Mouse (Mus musculus) hematopoietic stem cell, adult 5-6 weeks (primary cell): ENCODE data around the gene Rnf181. TPM values are rescaled to one million over a fixed set of nuclear protein-coding genes. Genes with fewer than 3 reads are reported as not detected.

Experiments
- ATAC-seq, 2 experiments: fragments of 125-278 bp in 1 of 2; replicated peaks in 1 of 2; 2 replicates each; pipeline ENCODE4 v1.8.0; 2016 to 2017; ENCODE audit warnings: inconsistent platforms in 2 of 2, mild to moderate bottlenecking in 2 of 2, moderate number of reproducible peaks in 2 of 2, low read depth in 1 of 2, moderate TSS enrichment in 1 of 2; ENCODE audit not compliant: low FRiP score in 2 of 2, poor library complexity in 2 of 2, severe bottlenecking in 2 of 2, insufficient read depth in 1 of 2, low TSS enrichment in 1 of 2
- total RNA-seq: library from RNA; stranded (forward); fragments of 172-1452, 232-1000 nt; gene quantifications from 2 replicates; pipeline ENCODE4 v1.2.3, GENCODE M21; 2017

Gene Rnf181
- total RNA-seq, 1 experiment from 2014 or later = 55.9 TPM

DNA sequence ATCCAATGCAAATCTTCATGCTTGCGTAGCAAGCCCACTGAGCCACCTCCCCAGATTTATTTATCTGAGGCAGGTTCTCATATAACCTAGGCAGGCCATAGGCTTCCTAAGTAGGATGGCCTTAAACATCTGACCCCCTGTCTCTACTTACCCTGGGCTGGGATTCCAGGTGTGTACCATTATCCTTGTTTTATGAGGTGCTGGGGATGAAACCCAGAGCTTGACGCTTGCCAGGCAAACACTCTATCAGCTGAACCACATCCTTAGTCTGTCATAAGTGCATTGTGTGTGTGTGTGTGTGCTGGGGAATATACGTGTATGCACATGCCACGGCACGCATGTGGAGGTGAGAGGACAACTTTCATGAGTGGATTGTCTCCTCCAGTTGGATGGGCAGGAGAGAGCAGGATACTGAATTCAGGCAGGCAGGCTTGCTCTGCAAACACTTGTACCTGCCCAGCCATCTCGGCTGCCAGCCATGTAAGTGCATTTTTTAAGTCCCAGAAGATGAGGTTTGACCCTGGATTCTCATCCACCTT, 22.1 kb upstream of the Rnf181 start:
- no peak for ATAC-seq

- no peak for ATAC-seq
Measured at GRCm38 (mm10) chr6:72388266-72388665, 21.5 kb upstream of the Rnf181 start.

DNA sequence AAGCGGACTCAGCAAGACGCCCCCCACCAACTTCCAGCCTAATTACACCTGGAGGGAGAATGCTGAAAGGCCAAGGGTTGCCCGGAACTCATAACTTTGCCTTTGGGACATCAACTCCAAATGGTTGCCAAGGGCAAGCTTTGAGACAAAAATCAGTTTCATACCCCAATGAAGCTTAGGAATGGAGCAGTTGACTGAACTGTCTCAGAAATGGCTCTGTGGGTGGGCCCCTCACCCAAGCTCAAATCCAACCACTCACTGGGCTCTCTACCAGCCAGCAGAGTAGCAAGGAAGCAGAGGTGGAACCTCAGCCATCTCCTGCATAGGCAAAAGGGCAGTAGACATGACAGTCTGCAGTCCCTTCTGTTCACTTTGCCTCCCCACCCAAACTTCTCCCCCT, 21.1 kb upstream of the Rnf181 start:
- no peak for ATAC-seq

- no peak for ATAC-seq
Measured at GRCm38 (mm10) chr6:72386561-72386960, 19.8 kb upstream of the Rnf181 start.

- no peak for ATAC-seq
Measured at GRCm38 (mm10) chr6:72385258-72385657, 18.5 kb upstream of the Rnf181 start.

GRCm38 (mm10) chr6:72383952-72384351, 17.2 kb upstream of the Rnf181 start:
- no peak for ATAC-seq

DNA sequence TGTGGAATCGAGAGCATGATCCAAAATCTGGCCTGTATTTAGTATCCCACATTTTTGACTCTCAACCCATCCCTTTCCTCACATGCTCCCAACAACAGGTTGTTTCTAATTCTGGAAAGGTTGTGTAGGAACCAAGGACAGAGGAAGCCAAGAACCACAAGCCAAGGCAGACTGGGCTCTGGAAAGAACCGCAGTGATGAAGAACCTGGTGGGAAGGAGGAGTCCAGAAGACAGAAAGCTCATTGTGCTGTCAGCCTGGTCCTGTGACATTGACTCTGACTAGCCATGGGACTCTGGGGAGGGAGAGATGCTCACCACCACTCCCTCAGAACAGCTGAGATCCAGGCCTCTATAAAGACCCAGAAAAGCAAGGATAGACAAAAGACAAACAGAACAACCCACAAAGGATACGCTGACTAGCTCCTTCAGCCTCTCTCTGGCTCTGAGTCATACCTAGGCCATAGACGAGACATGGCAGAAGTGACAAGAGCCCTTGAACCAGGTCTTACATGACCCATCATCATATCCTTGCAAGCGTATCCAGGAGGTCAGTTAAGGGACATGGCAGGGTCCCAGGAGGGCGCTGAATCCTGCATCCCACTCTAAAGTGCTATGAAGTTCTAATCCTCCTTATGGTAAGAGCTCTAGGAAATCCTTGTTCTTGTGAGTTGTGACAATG, 16.5 kb upstream of the Rnf181 start:
- ATAC-seq = no peak

DNA sequence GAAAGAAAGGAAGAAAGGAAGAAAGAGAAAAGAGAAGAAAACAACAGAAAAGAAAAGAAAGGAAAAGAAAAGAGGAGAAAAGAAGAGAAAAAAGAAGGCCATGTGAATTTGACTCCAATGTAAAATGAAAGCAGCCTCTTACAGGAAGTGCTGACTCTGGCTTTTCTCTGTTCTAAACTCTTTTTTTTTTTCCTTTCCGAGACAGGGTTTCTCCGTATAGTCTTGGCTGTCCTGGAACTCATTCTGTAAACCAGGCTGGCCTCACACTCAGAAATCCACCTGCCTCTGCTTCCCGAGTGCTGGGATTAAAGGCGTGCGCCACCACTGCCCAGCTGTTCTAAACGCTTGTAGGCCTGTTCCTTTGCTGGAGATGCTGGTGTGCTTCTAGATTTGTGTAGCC, 15.7 kb upstream of the Rnf181 start:
- no peak for ATAC-seq

GRCm38 (mm10) chr6:72380131-72380770, 13.5 kb upstream of the Rnf181 start, which contains the start of gene Vamp5:
Gene Vamp5, minus strand, starts transcription at chr6:72380468.
- peak; percentile 63 to 76 for ATAC-seq

DNA sequence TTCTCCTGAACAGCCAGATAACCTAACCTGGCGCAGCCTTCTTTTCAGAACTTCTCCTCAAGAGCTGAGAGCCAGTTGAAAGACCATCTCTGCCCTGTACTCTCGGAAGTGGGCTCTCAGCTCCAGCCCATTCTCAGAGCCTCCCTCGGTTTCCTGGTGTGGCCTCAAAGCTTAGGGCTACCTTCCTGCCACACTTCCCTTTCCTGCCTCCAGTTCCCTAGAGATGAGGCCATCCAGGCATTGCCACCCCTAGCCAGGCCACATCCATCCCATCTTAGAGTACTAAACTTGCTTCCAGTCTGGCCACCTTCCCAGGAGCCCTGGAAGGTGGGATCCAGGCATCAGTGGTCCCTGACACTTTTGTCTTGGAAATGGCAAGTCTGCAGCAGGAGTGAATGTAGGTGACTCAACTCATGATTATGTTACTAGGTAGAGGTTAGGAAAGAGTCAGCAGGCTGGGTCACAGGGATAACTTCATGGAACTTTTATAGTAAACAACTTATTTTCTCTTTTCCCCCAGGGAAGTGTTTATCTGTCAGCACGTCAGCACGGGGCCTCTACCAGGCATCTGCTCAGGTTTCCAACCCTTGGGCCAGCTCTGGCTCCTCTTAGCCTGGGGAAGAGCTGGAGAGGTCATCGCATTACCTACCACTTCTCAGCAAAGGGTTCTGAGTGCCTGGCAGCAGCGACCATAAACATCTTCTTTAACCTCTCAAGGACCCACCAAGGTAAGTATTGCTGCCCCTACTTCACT, 12.8 kb upstream of the Rnf181 start:
- peak; percentile 35 to 46 for ATAC-seq

- ATAC-seq = no peak
Measured at GRCm38 (mm10) chr6:72378510-72379234, 11.9 kb upstream of the Rnf181 start.

DNA sequence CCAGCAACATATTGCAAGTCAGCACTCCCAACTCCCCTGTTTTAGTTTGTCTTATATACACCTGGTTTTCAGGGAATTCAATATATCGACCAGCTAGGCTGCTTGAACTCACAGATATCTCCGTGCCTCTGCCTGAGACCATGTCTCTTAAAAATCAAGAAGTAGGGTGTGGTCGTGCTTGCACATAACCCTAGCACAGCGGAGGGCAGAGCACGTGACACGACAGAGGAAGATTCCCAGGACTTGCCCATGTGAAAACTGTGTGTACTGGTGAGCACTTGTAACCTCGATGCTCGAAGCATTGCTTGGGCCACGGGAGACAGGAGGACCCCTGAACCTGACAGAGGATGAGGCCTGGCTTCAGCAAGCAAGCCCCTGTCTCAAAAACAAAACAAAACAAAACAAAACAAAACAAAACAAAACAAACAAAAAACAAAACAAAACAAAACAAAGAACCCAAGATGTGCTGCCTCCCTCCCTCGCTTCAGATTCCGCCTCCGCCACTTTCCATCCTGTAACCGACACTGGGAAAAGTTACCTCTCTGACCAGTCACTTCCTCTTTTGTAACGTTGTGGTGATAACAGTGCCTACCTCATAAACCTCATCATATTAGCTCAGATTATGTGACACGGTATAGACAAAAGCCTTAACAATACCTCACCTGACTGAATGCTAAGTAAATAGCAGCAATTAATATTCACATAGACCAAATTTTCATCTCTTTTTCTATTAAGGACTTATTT, 8.2 kb upstream of the Rnf181 start:
- ATAC-seq = peak; percentile 68 to 72

- ATAC-seq = no peak
Measured at GRCm38 (mm10) chr6:72374206-72374605, 7.5 kb upstream of the Rnf181 start.

DNA sequence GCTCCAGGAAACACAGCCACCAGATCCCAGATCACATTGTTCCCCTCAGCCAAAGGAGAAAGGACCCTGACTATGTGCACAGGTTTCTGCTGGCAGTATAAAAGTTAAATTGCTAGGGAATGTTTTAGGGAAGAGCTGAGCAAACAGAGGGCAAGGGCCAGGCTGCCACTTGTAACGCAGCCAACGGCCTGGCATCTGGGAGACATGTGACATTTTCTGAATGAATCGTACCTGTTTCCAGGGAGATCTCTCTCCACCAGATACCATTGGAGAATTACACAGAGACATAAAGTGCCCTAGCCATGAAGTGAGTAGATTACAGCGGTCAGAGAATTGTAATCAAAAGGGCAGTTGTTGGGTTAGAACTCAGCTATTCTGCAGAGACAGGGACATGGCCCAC, 6.4 kb upstream of the Rnf181 start:
- no peak for ATAC-seq

- ATAC-seq = no peak
Measured at GRCm38 (mm10) chr6:72371571-72371970, 4.8 kb upstream of the Rnf181 start.

- no peak for ATAC-seq
Measured at GRCm38 (mm10) chr6:72371147-72371546, 4.4 kb upstream of the Rnf181 start.

DNA sequence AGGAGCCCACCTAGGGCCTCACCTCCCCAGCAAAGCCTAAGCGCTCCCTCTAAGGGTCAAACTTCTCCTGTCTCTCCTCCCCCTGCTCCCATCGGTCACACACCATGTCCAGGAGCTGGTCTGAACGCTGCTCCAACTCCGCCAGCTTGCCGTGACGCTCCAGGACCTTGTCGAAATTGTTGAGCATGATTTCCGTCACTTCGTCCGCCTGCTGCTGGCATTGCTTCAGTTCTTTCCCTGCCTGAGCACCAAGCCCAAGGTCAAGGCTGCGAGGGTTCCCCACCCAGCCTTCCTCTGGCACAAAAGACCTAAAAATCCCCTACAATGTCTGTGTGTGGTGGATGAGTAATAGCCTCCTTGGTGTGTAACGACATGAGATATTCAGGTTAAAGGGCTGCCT, 3.3 kb upstream of the Rnf181 start:
- ATAC-seq = no peak
